Mouse (Mus musculus): Measurements from ENCODE around the gene Mup20. TPM values are rescaled to one million over a fixed set of nuclear protein-coding genes. Genes with fewer than 3 reads are reported as not detected.
"Not testable (repeated sequence)": the region's sequence is repeated elsewhere in the genome, so short reads cannot be mapped to it uniquely, and the experiment has no call there.

The Mup20 gene
- not detected for total RNA-seq (2021)

DNA sequence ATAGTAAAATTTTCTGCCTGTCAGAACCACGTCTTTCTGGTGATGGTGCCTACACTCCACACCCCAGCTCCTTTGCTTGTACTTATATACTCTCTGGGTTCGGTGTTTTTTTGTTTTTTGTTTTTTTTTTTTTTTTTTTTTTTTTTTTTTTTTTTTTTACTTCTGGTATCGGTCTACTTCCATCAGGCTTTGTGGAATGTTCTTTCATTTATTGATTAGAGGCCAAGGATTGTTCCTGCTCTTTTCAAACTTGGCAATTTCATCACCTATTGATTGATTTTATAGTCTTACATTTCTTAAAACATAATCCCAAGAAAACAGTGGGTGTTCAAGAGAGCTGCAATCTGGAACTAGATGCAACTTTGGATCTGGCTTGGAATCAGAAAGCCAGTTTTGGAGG lies at the start of gene Mup20:
TSS of gene Mup20 (minus strand) at position 101 of the 400 bp plus-strand sequence.
- intact Hi-C loops (cut with DNase I); DNase-seq: not testable (repeated sequence)

DNA sequence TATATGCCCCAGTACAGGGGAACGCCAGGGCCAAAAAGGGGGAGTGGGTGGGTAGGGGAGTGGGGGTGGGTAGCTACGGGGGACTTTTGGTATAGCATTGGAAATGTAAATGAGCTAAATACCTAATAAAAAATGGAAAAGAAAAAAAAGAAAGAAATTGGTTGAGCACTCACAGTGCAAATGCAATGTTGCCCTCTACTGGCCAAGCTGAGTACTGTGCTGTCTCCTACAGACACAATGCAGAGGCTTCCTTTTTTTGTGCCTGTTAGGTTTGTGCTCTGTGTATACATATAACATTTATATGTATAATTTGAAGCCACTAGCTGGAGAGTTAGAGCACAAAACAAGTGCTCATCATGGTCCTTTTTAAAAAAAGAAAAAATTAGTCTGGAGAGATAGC lies 49.4 kb upstream of the Mup20 start:
- intact Hi-C loops (cut with DNase I): not testable (repeated sequence)
- DNase-seq: peak in 1 of 2 experiments; percentile 12

DNA sequence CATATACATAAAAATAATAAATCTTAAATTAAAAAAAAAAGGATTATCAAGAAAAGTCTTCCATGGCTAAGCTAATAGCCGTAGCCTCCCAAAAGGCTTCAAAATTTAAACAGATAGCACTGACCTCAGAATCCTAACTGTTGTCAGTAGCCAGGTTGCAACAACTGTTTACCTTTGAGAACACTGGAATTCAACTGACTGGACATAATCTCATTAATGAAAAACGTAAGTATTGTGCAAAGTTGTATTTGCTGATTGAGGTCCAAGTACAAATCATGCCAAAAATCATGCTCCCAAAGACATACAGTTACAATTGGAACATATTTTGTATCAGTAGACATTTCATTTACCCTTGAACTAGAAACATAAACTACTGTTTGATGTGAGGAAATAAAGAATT lies 34.0 kb upstream of the Mup20 start:
- intact Hi-C loops (cut with DNase I): loop anchor here (5.0 kb wide), 1 partner anchor 69 kb away; no protein-coding TSS in a partner anchor
- no peak for DNase-seq

DNA sequence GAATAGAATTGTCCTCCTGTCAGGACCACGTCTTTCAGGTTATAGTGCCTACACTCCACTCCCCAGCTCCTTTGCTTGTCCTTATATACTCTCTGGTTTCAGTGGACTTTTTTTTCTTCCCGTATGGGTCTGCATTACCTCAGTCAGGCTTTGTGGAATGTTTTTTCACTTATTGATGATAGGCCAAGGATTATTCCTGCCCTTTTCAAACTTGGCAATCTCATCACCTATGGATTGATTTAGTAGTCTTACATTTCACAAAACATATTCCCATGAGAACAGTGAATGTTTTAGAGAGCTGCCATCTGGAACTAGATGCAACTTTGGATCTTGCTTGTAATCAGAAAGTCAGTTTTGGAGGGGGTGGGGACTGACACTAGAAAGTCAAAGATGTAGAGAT lies 33.3 kb upstream of the Mup20 start, which contains the start of gene Mup3:
TSS of gene Mup3 (minus strand) at position 102 of the 400 bp plus-strand sequence.
- intact Hi-C loops (cut with DNase I): loop anchor here (5.0 kb wide), 1 partner anchor 70 kb away; no protein-coding TSS in a partner anchor
- DNase-seq: no peak

DNA sequence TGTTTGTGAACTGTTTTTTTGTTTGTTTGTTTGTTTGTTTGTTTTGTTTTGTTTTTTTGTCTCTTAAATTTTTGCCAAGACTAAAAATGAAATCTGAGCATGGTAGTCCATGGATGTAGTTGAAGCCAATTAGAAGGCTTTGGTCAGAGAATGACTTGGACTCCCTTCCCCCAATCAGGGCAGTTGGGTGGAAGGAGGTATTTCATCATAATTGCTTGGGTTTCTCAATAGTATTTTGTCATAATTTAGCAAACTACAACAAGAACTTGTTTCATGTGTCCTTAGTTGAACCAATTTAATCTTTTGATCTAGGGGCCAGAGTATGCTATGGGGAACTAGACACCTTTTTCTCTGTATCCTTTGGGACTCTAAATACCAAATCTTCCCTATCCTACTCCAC lies 28.8 kb upstream of the Mup20 start:
- intact Hi-C loops (cut with DNase I): no loop called here
- no peak for DNase-seq

DNA sequence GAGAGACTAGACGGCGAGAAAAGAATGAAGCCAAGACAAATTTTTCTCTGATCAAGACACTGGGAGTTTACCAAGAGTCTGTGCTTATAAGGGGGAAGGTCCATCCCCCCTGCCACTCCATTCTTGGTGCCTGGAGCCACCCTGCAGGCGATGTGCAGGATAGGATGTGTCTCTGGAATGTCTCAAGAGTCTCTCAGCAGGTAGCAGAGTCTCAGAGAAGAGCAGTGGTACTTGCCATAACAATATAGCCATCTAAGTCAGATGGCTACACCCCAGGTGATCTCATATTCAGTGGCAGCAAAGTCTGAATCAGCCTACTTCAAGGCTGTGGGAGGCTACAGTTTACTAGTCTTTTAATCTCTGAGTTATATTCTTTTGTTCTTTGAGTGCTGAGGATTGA lies 21.2 kb upstream of the Mup20 start:
- intact Hi-C loops (cut with DNase I): no loop called here
- no peak for DNase-seq

DNA sequence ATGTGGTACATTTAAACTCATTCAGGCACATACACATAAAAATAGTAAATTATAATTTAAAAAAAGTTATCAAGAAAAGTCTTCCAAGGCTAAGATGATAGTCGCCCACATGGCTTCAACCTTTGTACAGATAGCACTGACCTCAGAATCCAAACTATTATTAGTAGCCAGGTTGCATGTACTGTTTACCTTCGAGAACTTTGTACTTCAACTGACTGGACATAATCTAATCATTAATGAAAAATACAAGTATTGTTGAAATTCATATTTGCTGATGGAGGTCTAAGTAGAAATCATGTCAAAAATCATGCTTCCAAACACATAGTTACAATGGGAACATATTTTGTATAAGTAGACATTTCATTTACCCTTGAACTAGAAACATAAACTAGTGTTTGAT lies 822 bp upstream of the Mup20 start:
- DNase-seq; intact Hi-C loops (cut with DNase I): not testable (repeated sequence)

DNA sequence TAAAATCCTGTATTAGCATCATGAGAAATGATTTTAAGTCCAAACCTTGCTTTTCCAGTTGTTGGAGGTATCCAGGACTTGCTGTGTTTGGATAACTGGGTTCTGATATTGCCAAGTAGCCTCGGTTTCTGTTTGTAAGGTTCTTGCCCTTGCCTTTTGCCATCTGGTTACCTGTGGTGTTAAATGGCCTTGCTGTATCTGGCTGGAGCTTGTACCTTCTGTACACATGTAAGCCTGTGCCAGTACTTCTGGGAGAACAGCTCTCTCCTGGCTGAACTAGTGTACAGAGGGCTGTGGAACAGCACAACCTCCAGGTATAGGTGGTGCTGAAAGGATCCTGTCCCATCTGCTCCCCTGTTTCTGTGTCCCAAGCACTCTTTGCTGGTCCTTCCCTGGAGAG lies 27.7 kb downstream of the Mup20 start:
- DNase-seq: no peak
- intact Hi-C loops (cut with DNase I): no loop called here

DNA sequence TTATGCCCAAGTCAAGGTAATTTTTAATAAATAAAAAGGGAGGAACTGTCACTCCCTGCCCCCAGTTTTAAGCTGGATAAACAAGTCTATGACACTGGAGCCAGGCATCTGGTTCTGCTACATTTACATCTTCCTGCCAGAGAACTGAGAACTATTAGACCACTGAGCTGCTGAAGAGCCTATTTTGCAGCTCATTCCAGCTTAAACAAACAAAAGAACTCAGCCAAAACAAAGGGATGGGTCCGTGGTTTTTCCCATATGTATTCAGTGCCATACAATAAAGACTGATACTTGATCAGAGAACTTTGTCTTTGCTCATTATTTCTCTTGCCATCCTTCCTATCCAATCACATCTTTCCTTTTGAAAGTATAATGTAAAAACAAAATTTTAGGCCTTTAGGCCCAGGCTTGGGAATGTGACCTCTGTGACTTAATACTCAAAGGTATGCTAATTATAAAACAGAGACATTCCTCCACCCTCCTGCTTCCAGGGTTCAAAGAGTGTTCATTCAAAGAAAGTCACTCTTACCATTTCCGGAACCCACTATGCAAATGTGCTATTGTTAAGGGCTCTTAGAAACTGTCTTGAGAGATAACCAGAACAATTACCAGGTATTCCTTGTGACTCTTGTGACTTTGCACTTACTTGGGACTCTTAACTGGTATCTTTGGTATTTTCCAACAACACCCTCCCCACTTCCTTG lies 29.6 kb downstream of the Mup20 start:
- no peak for DNase-seq
- intact Hi-C loops (cut with DNase I): no loop called here

DNA sequence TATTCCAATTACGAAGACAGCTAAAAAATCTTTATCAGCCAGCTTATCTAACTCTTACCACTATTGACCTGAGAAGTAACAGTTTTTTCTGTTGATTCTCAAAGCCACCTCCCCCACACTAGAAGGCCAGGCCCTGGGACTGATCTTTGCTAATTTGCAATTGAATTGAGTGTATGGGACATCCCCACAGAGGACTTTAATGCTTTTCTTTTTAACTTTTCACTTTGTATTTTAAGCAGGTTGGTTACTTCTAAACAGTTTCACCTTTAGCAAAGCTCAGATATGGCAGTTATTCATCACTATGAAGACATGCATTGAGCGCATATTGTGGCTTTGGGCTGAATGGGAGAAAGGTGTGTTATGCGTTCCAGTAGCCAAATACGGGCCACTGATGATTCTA lies 30.3 kb downstream of the Mup20 start:
- DNase-seq: no peak
- intact Hi-C loops (cut with DNase I): no loop called here

DNA sequence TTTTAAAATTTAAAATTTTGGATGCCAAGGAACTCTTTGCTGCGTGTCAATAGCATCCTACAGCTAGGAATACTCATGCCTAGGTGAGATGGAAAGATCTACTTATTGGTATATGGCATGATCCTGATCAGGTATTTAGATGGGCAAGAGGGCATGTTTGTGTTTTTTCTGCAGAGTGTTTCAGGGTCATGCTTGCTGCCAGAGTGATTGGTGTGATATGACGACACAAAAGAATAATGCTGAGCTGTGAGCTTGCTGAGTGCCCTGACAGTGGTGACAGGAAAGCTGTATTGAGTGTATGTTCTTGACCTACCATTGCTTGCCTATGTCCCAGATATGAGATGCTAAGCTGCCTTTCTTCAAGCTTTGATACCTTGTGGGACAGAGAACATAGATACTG lies 30.8 kb downstream of the Mup20 start:
- DNase-seq: no peak
- intact Hi-C loops (cut with DNase I): no loop called here

DNA sequence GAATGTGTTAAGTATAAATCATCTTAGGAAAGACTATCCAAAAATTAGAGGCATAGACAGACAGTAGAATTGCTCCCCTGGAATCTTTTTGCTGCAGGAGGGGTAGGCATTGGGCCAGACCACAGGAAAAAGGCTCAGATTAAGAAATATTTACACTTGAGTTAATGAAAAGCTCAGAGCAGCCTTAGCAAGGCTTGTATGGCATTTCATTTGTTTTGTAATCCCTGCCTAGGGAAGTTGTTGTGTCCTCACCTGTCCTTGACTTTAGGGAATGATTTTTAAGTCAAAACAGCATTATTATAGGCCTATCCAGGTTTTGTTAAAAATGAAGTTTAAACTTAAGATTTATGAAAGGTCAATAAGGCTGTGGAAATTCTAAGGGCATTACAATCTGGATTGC lies 33.4 kb downstream of the Mup20 start:
- intact Hi-C loops (cut with DNase I): not testable (repeated sequence)

More for the DNA sequence above, 33.4 kb downstream of the Mup20 start:
- not testable (repeated sequence) for DNase-seq

Other genes starting within 250 kb of the Mup20 start
- gene Mup5, start 218.9 kb downstream of the Mup20 start, total RNA-seq (2021): not detected
- not detected for gene Mup3, start 33.2 kb upstream of the Mup20 start, total RNA-seq (2021)
- gene Mup21, start 96.7 kb upstream of the Mup20 start, total RNA-seq (2021): not detected
- gene Zfp37, start 176.9 kb upstream of the Mup20 start, total RNA-seq (2021): 1 to 10 TPM; 3.9 to 4.7 TPM
- 10 to 100 TPM; 12.5 to 13.4 TPM for gene Slc31a2, start 208.4 kb upstream of the Mup20 start, total RNA-seq (2021)